Mouse (Mus musculus) induced T-regulatory cell, adult 2 months (primary cell): ENCODE data around the gene R3hdm4.
A peak's percentile ranks its signal among the peaks of the same experiment; 100 is the strongest.

ENCODE experiments used
- DNase-seq: peaks from one replicate; pipeline ENCODE4 v3.0.0-alpha.2; 2012; ENCODE audit warnings: low read depth

The R3hdm4 gene

GRCm38 (mm10) chr10:79920958-79921535 is at the start of gene R3hdm4:
TSS of gene R3hdm4 (minus strand) at chr10:79921208.
- DNase-seq: no peak

- DNase-seq: no peak
Observed at GRCm38 (mm10) chr10:79970415-79971182, 49.6 kb upstream of the R3hdm4 start, which contains the start of gene Grin3b. TSS of gene Grin3b (plus strand) at chr10:79970715.

DNA sequence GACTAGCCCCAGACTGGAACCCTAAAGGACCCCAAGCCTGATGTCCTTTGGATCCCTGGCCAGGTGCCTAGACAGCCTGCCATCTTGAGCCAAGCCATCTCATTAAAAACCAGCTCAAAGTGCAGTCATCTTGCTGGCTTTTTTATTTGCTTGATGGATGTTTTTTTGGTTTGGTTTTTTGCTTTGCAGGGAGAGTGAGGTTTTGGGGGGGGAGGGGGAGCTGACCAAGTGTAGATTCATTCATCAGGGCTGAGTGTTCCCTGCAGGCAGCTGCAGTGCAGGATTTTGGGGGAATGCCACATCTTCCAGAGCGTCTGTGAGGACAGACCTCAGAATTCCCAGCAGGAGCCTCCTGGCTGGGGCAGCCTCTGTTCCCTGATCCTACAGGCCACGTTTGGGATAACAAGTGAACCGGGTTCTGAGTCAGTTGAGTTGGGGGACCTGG is 48.1 kb upstream of the R3hdm4 start:
- no peak for DNase-seq

- DNase-seq: no peak
Observed at GRCm38 (mm10) chr10:79968181-79968580, 47.2 kb upstream of the R3hdm4 start.

- DNase-seq: no peak
Observed at GRCm38 (mm10) chr10:79966886-79967400, 45.9 kb upstream of the R3hdm4 start.

GRCm38 (mm10) chr10:79965325-79965724 is 44.3 kb upstream of the R3hdm4 start:
- no peak for DNase-seq

- no peak for DNase-seq
Observed at GRCm38 (mm10) chr10:79964727-79965126, 43.7 kb upstream of the R3hdm4 start.

DNA sequence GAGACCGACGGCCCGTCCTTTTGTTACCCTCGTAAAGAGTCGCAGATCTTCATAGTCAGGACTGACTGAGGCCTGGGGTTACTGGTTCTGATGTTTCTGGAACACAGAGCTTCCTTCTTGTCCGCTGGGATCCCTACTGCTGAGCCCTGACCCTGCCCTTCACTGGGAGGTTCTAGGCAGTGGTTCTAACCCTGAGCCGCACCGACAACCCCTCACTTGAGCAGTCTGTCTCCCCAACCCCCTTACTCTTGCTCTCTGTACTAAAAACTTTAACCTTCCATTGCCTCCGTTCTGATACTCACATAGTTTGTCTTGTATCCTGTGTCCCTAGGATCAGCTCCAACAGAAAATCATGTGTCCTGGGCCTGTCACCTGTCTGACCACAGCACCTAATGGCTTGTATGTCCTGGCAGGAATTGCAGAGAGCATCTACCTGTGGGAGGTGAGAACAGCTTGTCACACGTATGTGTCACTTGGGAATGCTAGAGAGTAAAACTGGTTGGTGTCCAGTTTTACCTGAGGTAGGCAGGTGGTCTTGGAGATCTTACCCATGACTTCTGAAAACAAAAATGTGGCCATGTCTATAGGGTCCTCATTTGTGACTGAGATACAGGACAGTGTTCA is 39.8 kb upstream of the R3hdm4 start:
- no peak for DNase-seq

- DNase-seq: peak; percentile 100
Observed at GRCm38 (mm10) chr10:79959847-79960601, 39.0 kb upstream of the R3hdm4 start, which contains the start of gene Wdr18. TSS of gene Wdr18 (plus strand) at chr10:79960152.

- peak; percentile 83 for DNase-seq
Observed at GRCm38 (mm10) chr10:79959412-79959811, 38.4 kb upstream of the R3hdm4 start.

GRCm38 (mm10) chr10:79958140-79958816 is 37.3 kb upstream of the R3hdm4 start:
- DNase-seq: peak; percentile 88

DNA sequence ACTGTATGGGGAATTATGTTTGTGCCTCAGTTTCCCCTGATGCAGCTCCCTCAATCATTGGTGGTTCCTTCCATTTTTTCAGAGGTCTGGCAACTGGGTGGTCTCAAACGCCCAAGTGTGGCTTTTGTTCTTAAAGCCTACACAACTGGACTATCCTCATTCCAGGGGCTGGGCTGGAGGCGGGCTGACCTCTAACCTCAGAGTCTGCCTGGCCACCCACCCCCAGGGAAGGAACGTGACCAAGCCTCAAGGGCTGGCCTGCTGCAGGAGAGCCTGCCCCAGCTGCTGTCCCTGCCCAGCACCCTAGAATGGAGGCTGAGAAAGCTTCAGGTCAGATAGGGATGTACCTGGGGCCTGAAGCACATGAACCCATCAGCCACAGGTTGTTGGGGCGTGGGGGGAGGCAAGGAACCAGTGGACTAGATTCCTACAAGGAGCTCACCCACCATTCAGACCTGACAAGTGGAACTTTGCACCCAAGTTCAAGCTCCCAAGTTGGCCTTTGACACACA is 35.7 kb upstream of the R3hdm4 start:
- no peak for DNase-seq

- no peak for DNase-seq
Observed at GRCm38 (mm10) chr10:79955691-79956090, 34.7 kb upstream of the R3hdm4 start.

- peak; percentile 57 for DNase-seq
Observed at GRCm38 (mm10) chr10:79953946-79954345, 32.9 kb upstream of the R3hdm4 start.

- DNase-seq: no peak
Observed at GRCm38 (mm10) chr10:79950661-79951060, 29.7 kb upstream of the R3hdm4 start.

GRCm38 (mm10) chr10:79949873-79950272 is 28.9 kb upstream of the R3hdm4 start:
- DNase-seq: no peak

DNA sequence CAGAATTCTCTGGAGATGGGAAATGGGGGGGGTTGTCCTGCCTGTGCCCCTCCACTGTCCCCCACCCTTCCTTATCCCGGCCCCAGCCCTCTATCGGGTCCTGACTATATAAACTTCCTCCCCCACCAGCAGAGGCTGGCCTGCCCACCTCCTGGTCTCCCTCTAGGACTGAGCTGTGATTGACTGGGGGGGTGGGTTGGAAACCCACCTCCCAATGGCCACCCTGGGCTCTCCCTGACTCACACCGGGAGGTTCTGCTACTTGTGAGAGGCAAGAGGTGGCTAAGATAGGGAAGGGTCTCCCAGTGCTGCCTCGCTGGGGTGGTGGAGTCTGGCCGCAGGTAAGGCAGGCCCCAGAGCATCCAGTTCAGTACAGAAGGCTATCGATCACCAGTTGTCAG is 26.5 kb upstream of the R3hdm4 start:
- DNase-seq: no peak

DNA sequence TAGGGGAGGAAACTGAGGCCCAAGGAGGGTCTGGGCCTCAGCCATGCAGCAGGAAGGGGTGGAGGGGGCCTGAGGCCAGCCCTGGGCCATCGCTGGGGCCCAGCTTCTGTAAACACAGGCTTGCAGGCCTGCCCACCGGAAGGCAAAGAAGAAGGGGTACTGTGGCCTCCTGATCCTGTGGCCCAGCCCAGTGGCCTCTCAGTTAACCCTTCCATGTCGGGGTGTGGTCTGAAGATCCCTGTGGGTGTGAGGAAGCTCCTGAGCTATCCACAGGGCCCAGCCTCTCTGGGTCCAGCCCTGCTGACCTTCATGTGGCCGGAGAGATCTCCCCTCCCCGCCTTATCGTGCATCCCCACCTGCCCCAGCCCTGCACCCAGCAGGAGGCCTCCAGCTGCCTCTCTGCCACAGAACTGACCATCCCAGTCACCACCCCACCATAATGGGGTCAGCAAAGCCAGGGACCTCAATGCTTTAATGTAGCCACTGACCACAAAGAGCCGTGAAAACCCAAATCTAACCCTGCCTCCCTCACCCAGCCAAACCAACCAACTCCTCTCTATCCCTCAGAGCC is 25.8 kb upstream of the R3hdm4 start:
- no peak for DNase-seq

GRCm38 (mm10) chr10:79945507-79946234 is 24.7 kb upstream of the R3hdm4 start:
- DNase-seq: no peak

DNA sequence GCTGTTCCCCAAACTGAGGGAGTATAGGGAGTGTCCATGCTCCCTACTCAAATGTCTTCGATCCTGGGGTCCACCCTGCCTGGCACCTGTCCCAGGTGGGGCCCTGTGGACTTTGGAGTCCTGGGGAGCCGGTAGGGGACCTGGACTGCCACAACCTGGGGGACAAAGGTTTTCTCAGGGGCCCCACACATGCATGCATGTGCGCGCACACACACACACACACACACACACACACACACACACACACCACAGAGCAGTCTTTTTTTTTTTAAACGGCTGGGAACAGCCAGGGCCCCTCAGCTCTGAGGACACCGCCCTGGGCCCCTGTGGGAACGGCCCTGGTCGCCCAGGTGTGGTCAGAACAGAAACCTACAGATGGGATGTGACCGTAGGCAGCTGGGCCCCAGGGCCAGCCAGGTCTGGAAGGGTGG is 22.5 kb upstream of the R3hdm4 start:
- DNase-seq: no peak
